Mouse (Mus musculus): ENCODE results near the gene Haus3.

- TF ChIP-seq ZC3H11A (IDR thresholded peaks at IDR 0.05; ENCODE audit: borderline replicate concordance, low read depth, low read length): no peak
- no peak for TF ChIP-seq MAFK (IDR thresholded peaks at IDR 0.05; ENCODE audit: insufficient read depth, low read depth, low read length)
- no peak for TF ChIP-seq CHD2 (IDR thresholded peaks at IDR 0.05; ENCODE audit: low read depth, low read length)
- TF ChIP-seq ZNF384 (IDR thresholded peaks at IDR 0.05; ENCODE audit: low read depth, low read length): no peak
These were observed 45.2 kb downstream of the Haus3 start for GRCm38 (mm10) chr5:34124131-34124530.
